Mouse (Mus musculus): Measurements from ENCODE around the gene Pde3b. TPM values are rescaled to one million over a fixed set of nuclear protein-coding genes. Genes with fewer than 3 reads are reported as not detected.

Gene Pde3b
- polyA plus RNA-seq, 1 experiment from 2014 or later, result 3.0 TPM

DNA sequence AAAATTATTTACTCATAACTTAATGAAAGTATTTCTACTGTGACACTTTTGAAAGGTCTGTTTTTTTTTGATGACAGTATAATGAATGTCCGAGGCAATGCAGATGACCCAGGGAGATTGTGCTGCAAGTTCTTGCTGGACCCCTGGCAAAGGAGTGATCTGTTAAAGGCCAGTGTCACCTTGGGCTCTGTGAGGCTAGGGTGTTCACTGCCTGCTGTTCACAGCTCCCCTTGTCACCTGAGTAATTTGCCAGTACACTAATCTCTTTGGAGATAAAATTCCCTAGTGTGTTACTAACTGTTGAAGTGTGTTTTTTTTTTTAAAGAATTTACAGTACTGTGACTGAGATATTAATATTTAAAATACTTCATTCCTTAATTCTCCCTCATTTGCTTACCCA, 39.8 kb downstream of the Pde3b start:
- 50% methylated on average over 1 of the region's 1 CpGs for WGBS
- H3K4me1 ChIP-seq (ENCODE audit: insufficient read depth, low read depth, low read length), result no peaks in the 10 kb centered on the region
- no peak for ATAC-seq
- H3K27me3 ChIP-seq (replicated peaks; ENCODE audit: insufficient read depth, low read length), result no peaks in the 10 kb centered on the region
- no peak for TF ChIP-seq CTCF (IDR thresholded peaks at IDR 0.05)
- no peak for TF ChIP-seq EP300 (IDR thresholded peaks at IDR 0.05)
- H3K9ac ChIP-seq (replicated peaks; ENCODE audit: low read depth), result no peak overlapping the region
- H3K4me2 ChIP-seq (replicated peaks; ENCODE audit: low read depth, low read length), result no peak overlapping the region
- DNase-seq (ENCODE audit: low spot score), result no peak
- no peak overlapping the region for H3K4me3 ChIP-seq (ENCODE audit: low read depth, low read length)
- H3K27ac ChIP-seq (ENCODE audit: low read length), result no peak overlapping the region
- H3K36me3 ChIP-seq (ENCODE audit: insufficient read depth, low read length), result no peaks in the 10 kb centered on the region
- H3K9me3 ChIP-seq (ENCODE audit: low read length), result no peaks in the 10 kb centered on the region

DNA sequence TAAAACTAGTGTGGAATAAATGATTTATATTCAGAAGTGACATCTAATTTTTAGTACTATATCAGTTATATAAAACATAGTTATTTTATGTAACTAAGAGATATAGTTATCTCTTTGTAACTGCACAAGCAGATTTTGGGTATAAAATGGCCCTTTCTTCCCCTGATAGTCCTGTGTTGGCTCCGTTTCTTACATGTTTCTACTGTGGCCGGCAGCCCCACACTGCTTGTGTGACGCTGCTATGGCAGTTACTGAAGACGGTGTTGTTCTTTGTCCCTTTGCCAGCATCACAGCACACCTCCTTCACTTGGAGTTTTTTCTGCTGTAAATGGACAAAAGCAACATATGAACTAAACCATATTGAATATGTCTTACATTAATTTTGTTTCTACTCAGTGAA, 41.8 kb downstream of the Pde3b start:
- Histone ChIP-seq H3K9me3 (ENCODE audit: low read length) (no peaks in the 10 kb centered on the region), H3K36me3 (ENCODE audit: insufficient read depth, low read length) (no peaks in the 10 kb centered on the region), H3K27me3 (replicated peaks; ENCODE audit: insufficient read depth, low read length) (no peaks in the 10 kb centered on the region), H3K9ac (replicated peaks; ENCODE audit: low read depth) (no peak overlapping the region), H3K4me3 (ENCODE audit: low read depth, low read length) (no peak overlapping the region), H3K4me1 (ENCODE audit: insufficient read depth, low read depth, low read length) (no peaks in the 10 kb centered on the region), H3K4me2 (replicated peaks; ENCODE audit: low read depth, low read length) (no peak overlapping the region), H3K27ac (ENCODE audit: low read length) (no peak overlapping the region)
- no peak for TF ChIP-seq EP300 (IDR thresholded peaks at IDR 0.05)
- no peak for TF ChIP-seq CTCF (IDR thresholded peaks at IDR 0.05)
- no peak for ATAC-seq
- WGBS, result 67% methylated on average over 4 of the region's 4 CpGs
- DNase-seq (ENCODE audit: low spot score), result no peak

DNA sequence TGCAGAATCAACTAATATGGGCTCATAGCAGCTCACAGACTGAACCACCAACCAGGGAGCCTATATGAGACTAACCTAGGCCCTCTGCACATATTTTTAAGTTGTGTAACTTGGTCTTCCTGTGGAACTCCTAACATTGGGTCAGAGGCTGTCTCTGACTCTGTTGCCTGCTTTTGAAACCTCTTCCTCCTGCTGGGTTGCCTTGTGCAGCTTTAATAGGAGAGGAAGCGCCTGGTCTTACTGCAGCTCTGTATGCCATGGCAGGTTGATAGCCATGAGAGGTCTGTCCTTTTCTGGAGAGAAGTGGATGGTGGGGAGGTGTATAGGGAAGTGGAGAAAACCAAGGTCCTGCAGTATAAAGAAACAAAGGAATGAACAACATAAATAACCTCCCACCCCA, 44.8 kb downstream of the Pde3b start:
- Histone ChIP-seq H3K9ac (replicated peaks; ENCODE audit: low read depth) (no peak overlapping the region), H3K36me3 (ENCODE audit: insufficient read depth, low read length) (no peaks in the 10 kb centered on the region), H3K27me3 (replicated peaks; ENCODE audit: insufficient read depth, low read length) (no peaks in the 10 kb centered on the region), H3K4me3 (ENCODE audit: low read depth, low read length) (no peak overlapping the region), H3K4me2 (replicated peaks; ENCODE audit: low read depth, low read length) (no peak overlapping the region), H3K4me1 (ENCODE audit: insufficient read depth, low read depth, low read length) (no peaks in the 10 kb centered on the region), H3K27ac (ENCODE audit: low read length) (no peak overlapping the region), H3K9me3 (ENCODE audit: low read length) (no peaks in the 10 kb centered on the region)
- peak; percentile 18 for DNase-seq (ENCODE audit: low spot score)
- TF ChIP-seq CTCF (IDR thresholded peaks at IDR 0.05) (no peak), EP300 (IDR thresholded peaks at IDR 0.05) (no peak)
- WGBS, result 53% methylated on average over 1 of the region's 1 CpGs
- ATAC-seq, result no peak

DNA sequence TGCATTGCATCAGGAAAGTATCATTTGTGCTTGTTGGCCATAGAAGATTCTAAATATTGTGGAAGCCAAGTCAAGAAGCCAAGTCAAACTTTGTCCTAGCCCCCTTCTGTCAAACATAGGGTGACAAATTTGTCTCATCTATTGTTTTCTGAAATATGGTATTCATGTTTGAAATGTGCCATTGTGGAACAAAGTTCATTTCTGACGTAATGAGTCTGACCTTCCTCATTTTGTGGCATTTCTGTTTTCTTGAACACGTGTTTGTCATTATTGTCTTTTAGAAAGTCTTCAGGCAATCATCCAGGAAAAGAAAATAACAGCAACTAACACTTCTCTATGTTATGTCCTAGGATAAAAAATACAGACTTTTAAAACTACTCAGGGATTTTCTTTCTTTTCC, 46.6 kb downstream of the Pde3b start:
- no peak overlapping the region for H3K4me3 ChIP-seq (ENCODE audit: low read depth, low read length)

DNA sequence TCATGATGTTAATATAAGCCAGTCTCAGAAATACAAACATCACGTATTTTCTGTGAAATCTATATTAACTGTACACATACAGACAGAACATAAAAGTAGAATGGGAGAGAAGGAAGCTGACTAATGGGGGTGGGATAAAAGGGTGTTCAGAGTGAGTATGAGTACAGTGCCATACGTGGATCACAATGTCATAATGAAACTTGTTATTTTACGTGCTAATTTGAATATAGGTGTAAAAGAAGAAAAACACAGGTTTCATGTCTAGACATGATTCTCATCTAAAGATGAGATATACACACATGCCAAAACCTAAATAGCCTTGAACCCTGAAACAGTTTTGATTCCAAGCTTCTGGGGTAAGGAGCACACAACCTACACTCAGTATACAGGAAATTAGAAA, 51.3 kb downstream of the Pde3b start:
- Histone ChIP-seq H3K9ac (replicated peaks; ENCODE audit: low read depth) (no peak overlapping the region), H3K36me3 (ENCODE audit: insufficient read depth, low read length) (no peaks in the 10 kb centered on the region), H3K4me1 (ENCODE audit: insufficient read depth, low read depth, low read length) (no peaks in the 10 kb centered on the region), H3K4me3 (ENCODE audit: low read depth, low read length) (no peak overlapping the region), H3K9me3 (ENCODE audit: low read length) (no peaks in the 10 kb centered on the region), H3K4me2 (replicated peaks; ENCODE audit: low read depth, low read length) (no peak overlapping the region), H3K27ac (ENCODE audit: low read length) (no peak overlapping the region), H3K27me3 (replicated peaks; ENCODE audit: insufficient read depth, low read length) (no peaks in the 10 kb centered on the region)
- ATAC-seq, result no peak
- 84% methylated on average over 3 of the region's 3 CpGs for WGBS
- DNase-seq (ENCODE audit: low spot score), result no peak
- no peak for TF ChIP-seq CTCF (IDR thresholded peaks at IDR 0.05)
- TF ChIP-seq EP300 (IDR thresholded peaks at IDR 0.05), result no peak

More for the DNA sequence above, 46.6 kb downstream of the Pde3b start:
- H3K9me3 ChIP-seq (ENCODE audit: low read length), result no peaks in the 10 kb centered on the region
- TF ChIP-seq CTCF (IDR thresholded peaks at IDR 0.05) (no peak), EP300 (IDR thresholded peaks at IDR 0.05) (no peak)
- no peaks in the 10 kb centered on the region for H3K36me3 ChIP-seq (ENCODE audit: insufficient read depth, low read length)
- no peaks in the 10 kb centered on the region for H3K27me3 ChIP-seq (replicated peaks; ENCODE audit: insufficient read depth, low read length)
- WGBS, result 42% methylated on average over 2 of the region's 2 CpGs
- H3K27ac ChIP-seq (ENCODE audit: low read length), result no peak overlapping the region
- H3K4me2 ChIP-seq (replicated peaks; ENCODE audit: low read depth, low read length), result no peak overlapping the region
- no peak overlapping the region for H3K9ac ChIP-seq (replicated peaks; ENCODE audit: low read depth)
- no peaks in the 10 kb centered on the region for H3K4me1 ChIP-seq (ENCODE audit: insufficient read depth, low read depth, low read length)
- ATAC-seq (no peak), DNase-seq (ENCODE audit: low spot score) (peak; percentile 33)

DNA sequence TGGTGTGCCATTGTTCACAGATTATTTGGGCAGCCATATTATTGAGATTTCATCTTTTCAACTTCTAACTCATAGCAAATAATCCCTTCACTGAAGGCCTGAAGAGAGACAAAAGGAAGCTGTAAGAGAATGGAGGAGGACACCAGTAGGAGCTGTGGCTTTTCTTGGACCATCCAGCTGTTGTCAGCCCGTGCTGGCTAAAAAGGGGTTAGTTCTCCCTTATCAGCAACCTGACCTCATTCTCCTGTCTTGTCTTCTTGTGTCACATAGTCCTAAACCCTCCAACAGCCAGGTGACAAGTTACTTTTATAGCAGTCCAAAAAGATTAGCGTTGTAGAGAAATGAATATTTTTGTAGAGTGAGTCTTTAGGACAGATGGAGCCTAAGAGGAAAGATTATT, 57.4 kb downstream of the Pde3b start:
- ATAC-seq, result no peak
- Histone ChIP-seq H3K27me3 (replicated peaks; ENCODE audit: insufficient read depth, low read length) (no peaks in the 10 kb centered on the region), H3K9ac (replicated peaks; ENCODE audit: low read depth) (no peak overlapping the region), H3K4me2 (replicated peaks; ENCODE audit: low read depth, low read length) (no peak overlapping the region), H3K4me3 (ENCODE audit: low read depth, low read length) (no peak overlapping the region), H3K27ac (ENCODE audit: low read length) (no peak overlapping the region), H3K4me1 (ENCODE audit: insufficient read depth, low read depth, low read length) (no peaks in the 10 kb centered on the region), H3K36me3 (ENCODE audit: insufficient read depth, low read length) (no peaks in the 10 kb centered on the region), H3K9me3 (ENCODE audit: low read length) (no peaks in the 10 kb centered on the region)
- WGBS, result 38% methylated on average over 2 of the region's 2 CpGs
- TF ChIP-seq EP300 (IDR thresholded peaks at IDR 0.05) (no peak), CTCF (IDR thresholded peaks at IDR 0.05) (no peak)
- no peak for DNase-seq (ENCODE audit: low spot score)

DNA sequence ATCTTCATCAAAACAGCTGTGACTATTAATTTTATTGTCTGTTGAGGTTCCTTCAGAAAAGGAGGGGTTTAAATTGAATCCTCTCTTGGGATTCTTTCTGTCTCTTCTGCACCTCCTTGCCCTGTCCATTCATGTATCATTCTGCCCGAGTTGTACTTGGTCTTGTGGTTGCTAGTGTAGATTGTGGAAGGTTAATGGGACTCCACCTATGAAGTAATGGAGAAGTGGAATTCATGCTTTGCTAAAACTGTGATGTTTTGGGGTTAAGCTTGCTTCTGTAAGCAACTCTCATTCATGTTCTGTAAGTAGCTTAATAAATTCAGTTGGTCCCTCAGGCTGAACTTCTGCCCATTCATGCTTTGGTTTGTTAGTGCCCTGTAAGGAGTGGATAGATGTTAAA, 59.8 kb downstream of the Pde3b start:
- DNase-seq (ENCODE audit: low spot score), result no peak
- 82% methylated on average over 1 of the region's 1 CpGs for WGBS
- no peak overlapping the region for H3K27ac ChIP-seq (ENCODE audit: low read length)
- H3K36me3 ChIP-seq (ENCODE audit: insufficient read depth, low read length), result no peaks in the 10 kb centered on the region
- H3K27me3 ChIP-seq (replicated peaks; ENCODE audit: insufficient read depth, low read length), result no peaks in the 10 kb centered on the region
- H3K9me3 ChIP-seq (ENCODE audit: low read length), result no peaks in the 10 kb centered on the region
- no peak overlapping the region for H3K9ac ChIP-seq (replicated peaks; ENCODE audit: low read depth)
- no peak overlapping the region for H3K4me2 ChIP-seq (replicated peaks; ENCODE audit: low read depth, low read length)
- H3K4me3 ChIP-seq (ENCODE audit: low read depth, low read length), result no peak overlapping the region
- ATAC-seq, result no peak
- TF ChIP-seq CTCF (IDR thresholded peaks at IDR 0.05) (no peak), EP300 (IDR thresholded peaks at IDR 0.05) (no peak)
- no peaks in the 10 kb centered on the region for H3K4me1 ChIP-seq (ENCODE audit: insufficient read depth, low read depth, low read length)

Measured in lung, postnatal 0 days (tissue).